In the genomic region with DNA sequence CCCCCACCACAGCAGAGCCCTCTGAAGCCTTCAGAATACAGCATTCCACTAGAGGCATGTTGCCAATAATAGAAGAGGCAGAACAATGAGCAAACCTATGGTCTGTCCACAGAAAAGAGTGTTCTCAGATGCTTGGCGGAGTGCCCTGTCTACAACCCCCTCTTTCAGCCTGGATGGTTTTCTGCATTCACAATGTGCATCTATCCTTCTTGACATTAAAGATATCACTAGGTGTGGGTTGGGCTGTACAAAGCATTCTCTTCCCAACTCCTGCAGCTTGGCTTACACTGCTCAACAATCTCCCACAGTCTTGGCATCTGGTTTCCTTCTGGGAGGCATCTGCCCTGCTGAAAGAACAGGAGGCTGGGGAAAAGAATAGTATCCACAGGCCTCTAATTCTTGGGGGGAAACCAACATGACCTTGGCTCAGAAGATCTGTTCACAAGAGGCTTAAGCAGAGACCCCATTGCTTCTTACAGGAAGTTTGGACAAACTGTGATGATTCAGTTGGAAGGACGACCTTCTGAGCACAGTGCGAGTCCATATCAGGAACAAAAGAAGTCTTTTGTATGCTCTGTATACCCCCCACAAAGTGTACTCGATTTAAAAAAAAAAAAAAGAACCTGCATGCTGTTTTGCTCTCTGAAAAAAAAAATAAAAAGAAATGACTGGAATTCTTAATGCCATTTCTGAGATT, we compare ENCODE assay signal across 8 mouse cellular contexts.
DNase-seq lines count a peak whose midpoint lies in the region; ATAC-seq lines count a peak whose summit lies in the region.

No protein-coding gene starts in this region.

- no peaks in the 10 kb centered on the region for H3K4me1 ChIP-seq in liver, embryonic 12.5 days

- WGBS in liver, embryonic 12.5 days (ENCODE audit: insufficient replicate concordance), result 58% methylated on average over 4 of the region's 4 CpGs

- H3K36me3 ChIP-seq in liver, embryonic 12.5 days, result no peaks in the 10 kb centered on the region

- no peak overlapping the region for H3K27ac ChIP-seq in liver, embryonic 12.5 days

- H3K4me2 ChIP-seq in liver, embryonic 12.5 days, result no peak overlapping the region

- H3K9me3 ChIP-seq in liver, embryonic 12.5 days (replicated peaks), result no peaks in the 10 kb centered on the region

- peak; percentile 82 for DNase-seq in retina, postnatal 1 day
- DNase-seq in retina, embryonic 14.5 days (ENCODE audit: low spot score), result no peak
- peak; percentile 73 to 80 for DNase-seq in left cerebral cortex, adult 18-20 months (ENCODE audit: low spot score in 2 of 2)
- peak; percentile 53 for DNase-seq in right cerebral cortex, postnatal 25 days
- no peak for DNase-seq in thymus, postnatal 36 days
- DNase-seq in adrenal gland, adult 18-20 months (ENCODE audit: low spot score in 2 of 2), result no peak

- no peak overlapping the region for H3K4me3 ChIP-seq in liver, embryonic 12.5 days

- peak; percentile 99 for ATAC-seq in frontal cortex, adult (ENCODE audit: low TSS enrichment)
- ATAC-seq in liver, embryonic 12.5 days, result no peak

- H3K27me3 ChIP-seq in liver, embryonic 12.5 days (replicated peaks), result no peaks in the 10 kb centered on the region

- no peak overlapping the region for H3K9ac ChIP-seq in liver, embryonic 12.5 days

Comparison
In these comparisons a context has a peak if more than half of its experiments do, and no peak if none do; other contexts are left out.
1. DNase-seq: peak in retina, postnatal 1 day (single experiment), left cerebral cortex, adult 18-20 months (2 of 2) and right cerebral cortex, postnatal 25 days (single experiment); none in retina, embryonic 14.5 days (single experiment), thymus, postnatal 36 days (0 of 2) and adrenal gland, adult 18-20 months (0 of 2).